In the genomic region with DNA sequence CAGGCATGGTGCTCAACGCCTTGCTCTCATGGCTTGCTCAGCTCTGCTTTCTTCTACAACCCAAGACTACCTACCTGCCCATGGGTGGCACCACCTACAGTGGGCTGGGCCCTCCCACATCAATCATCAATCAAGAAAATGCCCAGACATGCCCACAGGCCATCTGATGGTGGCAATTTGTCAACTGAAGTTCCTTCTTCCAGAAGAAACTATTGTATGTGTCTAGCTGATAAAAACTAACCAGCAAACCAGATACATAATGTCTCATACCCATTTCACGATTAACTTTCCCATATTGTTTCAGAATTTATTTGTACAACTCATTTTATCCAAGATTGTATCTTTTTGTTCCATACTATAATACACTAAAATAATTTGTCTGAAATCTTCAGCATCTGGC, we compare ENCODE assay signal across 28 mouse cellular contexts. TPM values are rescaled to one million over a fixed set of nuclear protein-coding genes. Genes with fewer than 3 reads are reported as not detected.
DNase-seq lines count a peak whose midpoint lies in the region; ATAC-seq and TF ChIP-seq lines count a peak whose summit lies in the region.
"Had no signal": no experiment of that assay in that cellular context is flagged by ENCODE, and none has a peak within 500 bp of the region (broad histone marks: within the 10 kb centered on the region; RNA-seq: fewer than 3 reads in every experiment).

No protein-coding gene starts in this region.

- H3K9ac ChIP-seq in lung, embryonic 16.5 days (ENCODE audit: low read length), result no peak overlapping the region
- H3K9ac ChIP-seq: embryonic facial prominence, embryonic 13.5 days; forebrain, embryonic 13.5 days; hindbrain, embryonic 13.5 days had no signal

- H3K4me2 ChIP-seq in lung, embryonic 16.5 days (ENCODE audit: low read depth, low read length), result no peak overlapping the region
- H3K4me2 ChIP-seq: embryonic facial prominence, embryonic 13.5 days; forebrain, embryonic 13.5 days; heart, embryonic 11.5 days; hindbrain, embryonic 13.5 days had no signal

- TF ChIP-seq POLR2A in bone marrow macrophage, adult 2 months (IDR thresholded peaks at IDR 0.05; ENCODE audit: borderline replicate concordance, low read depth, low read length), result no peak

- no peak overlapping the region for H3K4me3 ChIP-seq in layer of hippocampus, adult 2 months
- H3K4me3 ChIP-seq in lung, embryonic 16.5 days (ENCODE audit: low read length), result no peak overlapping the region
- H3K4me3 ChIP-seq in bone marrow macrophage, adult 2 months (ENCODE audit: insufficient read depth, low read length), result no peak overlapping the region
- no peak overlapping the region for H3K4me3 ChIP-seq in left cerebral cortex, adult 2 months
- H3K4me3 ChIP-seq: embryonic facial prominence, embryonic 10.5 days; embryonic facial prominence, embryonic 13.5 days; erythroblast, embryonic 14.5 days; forebrain, embryonic 13.5 days; hindbrain, embryonic 10.5 days; hindbrain, embryonic 13.5 days had no signal

- no peaks in the 10 kb centered on the region for H3K27me3 ChIP-seq in lung, embryonic 16.5 days (ENCODE audit: control insufficient read depth, insufficient read depth, low read depth, low read length)
- H3K27me3 ChIP-seq: embryonic facial prominence, embryonic 13.5 days; forebrain, embryonic 13.5 days; hindbrain, embryonic 13.5 days had no signal

- no peaks in the 10 kb centered on the region for H3K36me3 ChIP-seq in lung, embryonic 16.5 days (ENCODE audit: control insufficient read depth, insufficient read depth, low read length)
- H3K36me3 ChIP-seq: embryonic facial prominence, embryonic 10.5 days; embryonic facial prominence, embryonic 13.5 days; hindbrain, embryonic 10.5 days; hindbrain, embryonic 13.5 days had no signal

- TF ChIP-seq CTCF in layer of hippocampus, adult 2 months (conservative IDR thresholded peaks at IDR 0.05), result no peak
- no peak for TF ChIP-seq CTCF in bone marrow macrophage, adult 2 months (IDR thresholded peaks at IDR 0.05; ENCODE audit: low read depth, low read length)
- TF ChIP-seq CTCF in left cerebral cortex, adult 2 months (IDR thresholded peaks at IDR 0.05), result no peak

- peaks cover 47% of the 10 kb centered on the region for H3K4me1 ChIP-seq in lung, embryonic 16.5 days (replicated peaks; ENCODE audit: control insufficient read depth, insufficient read depth, low read length)
- H3K4me1 ChIP-seq in bone marrow macrophage, adult 2 months (ENCODE audit: control insufficient read depth, insufficient read depth, low read length), result peaks cover 62% of the 10 kb centered on the region

- ATAC-seq in lung, embryonic 16.5 days (ENCODE audit: low read depth), result no peak
- ATAC-seq in megakaryocyte progenitor cell, adult 5-6 weeks (replicated peaks; ENCODE audit: poor library complexity), result 0 out of 2 replicates have a peak, but pooled peaks have one; percentile 9
- ATAC-seq: activated CD4-positive, CD25-positive, alpha-beta regulatory T cell, adult 4 months; CD4-positive, CD25-positive, alpha-beta regulatory T cell, adult 4 months; forebrain, embryonic 13.5 days; forebrain, embryonic 16.5 days; hindbrain, embryonic 16.5 days had no signal

- DNase-seq in layer of hippocampus, adult 2 months (ENCODE audit: low spot score in 2 of 2), result no peak
- DNase-seq in layer of hippocampus, adult 9-11 months, result no peak
- no peak for DNase-seq in lung, postnatal 10 days
- no peak for DNase-seq in cerebellum, postnatal 36 days
- no peak for DNase-seq in left cerebral cortex, adult 2 months (ENCODE audit: extremely low spot score in 1 of 2, low spot score in 2 of 2)
- DNase-seq: adrenal gland, adult 8-10 months; adrenal gland, postnatal 25 days; cerebellum, adult 2 months; cerebellum, adult 9-11 months; cerebellum, postnatal 25 days; embryo, embryonic 11 days; gastrocnemius, postnatal 10 days; gastrocnemius, postnatal 36 days; heart, postnatal 36 days had no signal

- intact Hi-C loops in left cerebral cortex, adult 2 months (cut with DNase I), result no loop called here

- WGBS in lung, embryonic 16.5 days, result 78% methylated on average over 2 of the region's 2 CpGs

- no peaks in the 10 kb centered on the region for H3K9me3 ChIP-seq in lung, embryonic 16.5 days (ENCODE audit: control insufficient read depth, low read length)
- H3K9me3 ChIP-seq: embryonic facial prominence, embryonic 10.5 days; embryonic facial prominence, embryonic 13.5 days; forebrain, embryonic 13.5 days; hindbrain, embryonic 10.5 days; hindbrain, embryonic 13.5 days had no signal

- peak overlapping the region; percentile 65 for H3K27ac ChIP-seq in layer of hippocampus, adult 2 months
- peak overlapping the region; percentile 68 for H3K27ac ChIP-seq in lung, embryonic 16.5 days (ENCODE audit: low read length)
- peak overlapping the region; percentile 35 for H3K27ac ChIP-seq in bone marrow macrophage, adult 2 months (ENCODE audit: insufficient read depth, low read depth, low read length)
- H3K27ac ChIP-seq in left cerebral cortex, adult 2 months, result no peak overlapping the region
- H3K27ac ChIP-seq: embryonic facial prominence, embryonic 10.5 days; embryonic facial prominence, embryonic 13.5 days; forebrain, embryonic 13.5 days; hindbrain, embryonic 10.5 days; hindbrain, embryonic 13.5 days had no signal

RNA-seq across cellular contexts. Expression of a gene that starts 15.3 kb away (rescaled TPM):
- 100 to 1,000 TPM; 140 to 148 TPM for total RNA-seq in layer of hippocampus, adult 2 months (2021)
- polyA plus RNA-seq in lung, embryonic 16.5 days (2015; fragmentation: Nextera tagmentation; extraction: Ambion mirVana), result 26.8 and 27.3 TPM in 2 replicates
- polyA plus RNA-seq in bone marrow macrophage, adult 2 months (2012; ENCODE audit: insufficient read depth, insufficient read length, missing spikeins), result 55.2 and 62.9 TPM in 2 replicates
- total RNA-seq in megakaryocyte progenitor cell, adult 5-6 weeks (2015), result 30.1 and 30.7 TPM in 2 replicates
- total RNA-seq in megakaryocyte progenitor cell, adult 5-6 weeks (2017), result 39.4 and 46.9 TPM in 2 replicates
- total RNA-seq in left cerebral cortex, adult 2 months (2021), result 100 to 1,000 TPM; 111 to 112 TPM
